Mouse (Mus musculus): ENCODE measurements around the gene Rps10.

DNA sequence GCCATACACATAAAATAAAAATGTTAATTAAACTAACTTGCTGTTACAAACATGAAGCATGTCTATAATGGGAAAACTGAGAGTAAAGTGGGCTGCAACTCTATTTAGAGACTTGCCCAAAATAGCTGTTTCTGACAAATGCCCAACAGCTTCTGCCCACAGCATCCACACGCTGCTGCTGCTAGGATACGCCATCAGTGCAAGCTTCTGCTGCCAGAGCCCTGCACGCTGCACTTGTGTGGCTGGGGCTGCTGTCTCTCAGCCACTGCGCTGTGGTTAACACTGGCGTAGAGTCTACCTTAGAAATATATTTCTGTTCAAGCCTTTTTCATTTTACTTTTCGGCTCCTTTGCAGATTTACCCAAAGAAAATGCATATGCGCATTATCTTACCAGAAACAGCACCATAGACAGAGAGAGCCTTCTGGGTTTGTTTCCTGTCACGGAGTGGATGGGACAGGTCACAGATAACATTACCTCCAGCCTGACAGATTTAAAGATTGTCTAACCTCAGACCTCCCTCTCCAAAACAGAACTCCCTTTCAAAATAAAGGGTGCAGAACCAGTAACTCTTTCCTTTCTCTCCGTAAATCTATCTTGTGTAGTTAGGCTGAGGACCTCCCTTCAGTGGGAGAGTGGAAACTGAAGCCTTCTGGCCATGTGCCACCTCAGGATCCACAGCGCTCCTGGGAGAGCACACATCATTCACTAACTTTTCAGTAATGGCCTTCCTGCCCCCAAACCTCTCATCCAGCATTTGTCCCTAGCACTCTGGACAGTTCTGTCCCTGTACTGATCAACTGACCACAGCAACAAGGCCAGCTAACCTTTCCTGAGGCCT is 25.6 kb downstream of the Rps10 start:
- no peak for TF ChIP-seq POLR2A (IDR thresholded peaks at IDR 0.05; ENCODE audit: insufficient read depth, low read depth, low read length)
- no peak for TF ChIP-seq CTCF (IDR thresholded peaks at IDR 0.05; ENCODE audit: insufficient read depth, low read depth, low read length)

All from olfactory bulb, adult 2 months (tissue).